Mouse (Mus musculus) E14TG2a.4 (cell line): ENCODE data around the gene BC048679.

Source experiments
- CTCF ChIP-seq: conservative IDR thresholded peaks from 2 replicates; pipeline ENCODE4 v1.5.1; 2014; ENCODE audit warnings: low read length
- NANOG ChIP-seq: IDR thresholded peaks from 2 replicates; pipeline ENCODE4 v1.6.1; 2014; ENCODE audit warnings: borderline replicate concordance, low read length, mixed read lengths
- POU5F1 ChIP-seq: IDR thresholded peaks from 2 replicates; pipeline ENCODE4 v1.6.1; 2014; ENCODE audit warnings: low read length, borderline replicate concordance

DNA sequence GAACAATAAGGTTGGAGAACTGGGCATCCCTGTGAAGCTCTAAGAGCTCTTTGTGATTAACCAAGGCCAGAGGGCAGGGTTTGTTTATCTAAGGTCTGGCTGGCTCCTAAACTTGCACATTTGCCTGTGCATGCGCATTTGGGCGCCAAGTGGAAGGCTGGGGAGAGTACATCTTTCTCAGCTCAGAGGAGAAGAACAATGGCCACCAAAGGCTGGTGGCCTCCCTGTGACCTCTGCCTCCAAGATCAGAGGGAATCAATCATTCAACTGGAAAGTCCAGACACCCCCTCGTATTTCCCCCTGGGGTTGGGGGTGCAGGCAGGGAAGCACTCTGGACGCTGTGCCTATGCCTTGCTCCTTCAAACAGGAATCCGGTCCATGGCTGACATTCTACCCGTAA lies 910 bp downstream of the BC048679 start:
- TF ChIP-seq CTCF: no peak
- no peak for TF ChIP-seq NANOG
- no peak for TF ChIP-seq POU5F1
